Mouse (Mus musculus) heart, embryonic 16.5 days (tissue): Measurements from ENCODE around the gene Dok7. TPM values are rescaled to one million over a fixed set of nuclear protein-coding genes. Genes with fewer than 3 reads are reported as not detected.

Experiments
- ATAC-seq: fragments of 200-750 bp; cut with Nextera tagmentation; replicated peaks from 2 replicates; pipeline ENCODE4 v1.8.0; 2017; ENCODE audit warnings: moderate number of reproducible peaks; ENCODE audit not compliant: insufficient read depth, low FRiP score; ENCODE audit errors: extremely low read depth
- H3K27ac ChIP-seq: fragments of 300-500 bp; sonication (generic); 2 replicates; pipeline ENCODE4 v1.5.1; 2014; ENCODE audit warnings: mild to moderate bottlenecking, low read length, control low read depth, moderate library complexity
- H3K27me3 ChIP-seq: fragments of 300-500 bp; sonication (generic); 2 replicates; pipeline ENCODE4 v1.6.1; 2014; ENCODE audit warnings: low read length, mixed read lengths; ENCODE audit not compliant: control insufficient read depth, insufficient read depth
- H3K36me3 ChIP-seq: fragments of 300-500 bp; sonication (generic); 2 replicates; pipeline ENCODE4 v1.6.1; 2014; ENCODE audit not compliant: control insufficient read depth, insufficient read depth
- H3K4me1 ChIP-seq: fragments of 300-500 bp; sonication (generic); 2 replicates; pipeline ENCODE4 v1.6.1; 2014; ENCODE audit warnings: low read length, mixed read lengths; ENCODE audit not compliant: control insufficient read depth, insufficient read depth
- H3K4me2 ChIP-seq: fragments of 300-500 bp; sonication (generic); 2 replicates; pipeline ENCODE4 v1.6.1; 2014; ENCODE audit warnings: low read depth, mild to moderate bottlenecking, control low read depth, low read length
- H3K4me3 ChIP-seq: fragments of 300-500 bp; sonication (generic); 2 replicates; pipeline ENCODE4 v1.5.1; 2014; ENCODE audit warnings: mild to moderate bottlenecking, control low read depth, low read length
- H3K9ac ChIP-seq: fragments of 300-500 bp; sonication (generic); 2 replicates; pipeline ENCODE4 v1.6.1; 2014; ENCODE audit warnings: low read length, control low read depth
- H3K9me3 ChIP-seq: fragments of 300-500 bp; sonication (generic); replicated peaks from 2 replicates; pipeline ENCODE4 v1.6.1; 2016; ENCODE audit warnings: low read length; ENCODE audit not compliant: control insufficient read depth
- WGBS: fragments of 180-500 bp; shearing (Covaris S2); extraction: QIAGEN DNeasy Blood & Tissue Kit; methylation state at CpG from one replicate; pipeline ENCODE4 v1.1.7; 2014; 5-methylcytosine and 5-hydroxymethylcytosine counted together
- polyA plus RNA-seq: library from polyadenylated mRNA; unstranded; fragments of >200 nt; fragmentation: Nextera tagmentation; extraction: Ambion mirVana; gene quantifications from 2 replicates; pipeline ENCODE4 v1.2.1, GENCODE M21; 2015

Gene Dok7
- 14.9 and 17.3 TPM in 2 replicates for polyA plus RNA-seq

DNA sequence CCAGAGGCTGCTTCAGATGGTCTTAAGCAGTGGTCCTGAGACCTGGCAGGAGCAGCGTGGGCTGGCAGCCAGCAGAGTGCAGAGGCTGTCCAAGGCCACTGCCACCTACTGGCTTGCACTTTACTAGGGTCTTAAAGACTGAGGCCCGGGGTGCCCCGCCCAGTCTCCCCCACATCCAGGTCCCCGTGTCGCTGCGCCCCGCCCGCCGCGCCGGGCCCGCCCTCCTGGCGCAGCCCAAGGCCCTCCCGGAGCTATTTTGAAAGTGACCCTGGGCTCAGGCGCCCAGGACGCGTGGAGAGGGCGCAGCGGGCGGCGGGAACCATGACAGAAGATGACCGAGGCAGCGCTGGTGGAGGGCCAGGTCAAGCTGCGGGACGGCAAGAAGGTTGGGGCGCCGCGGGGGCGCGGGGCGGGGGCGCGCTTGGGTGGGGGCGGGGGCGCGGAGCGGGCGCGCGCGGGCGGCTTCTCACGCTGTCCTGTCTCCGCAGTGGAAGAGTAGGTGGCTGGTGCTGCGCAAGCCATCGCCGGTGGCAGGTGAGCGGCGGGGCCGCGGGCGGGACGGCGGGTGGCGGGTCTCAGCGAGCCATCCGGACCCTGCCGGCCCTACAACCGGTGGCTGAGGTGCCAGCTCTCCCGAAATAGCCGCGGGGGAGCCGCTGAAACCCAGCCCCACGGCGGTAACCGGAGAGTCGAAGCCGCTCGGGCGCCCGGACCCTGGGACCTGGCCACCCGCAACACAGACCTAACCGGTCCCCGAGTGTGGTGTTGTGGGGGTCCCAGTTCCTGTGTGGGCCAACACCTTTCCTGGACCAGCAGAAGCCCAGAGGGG, at the start of gene Dok7:
Gene Dok7, plus strand, starts transcription at position 163 of the 829 bp plus-strand sequence.
- peak; percentile 73 for ATAC-seq
- Histone ChIP-seq H3K36me3 (no peaks in the 10 kb centered on the region), H3K27me3 (peaks cover 3% of the 10 kb centered on the region; the same call in 1 of the 2 replicates), H3K9ac (peak within 1 kb of the TSS; percentile 82), H3K4me2 (peak within 1 kb of the TSS; percentile 70), H3K27ac (peak within 1 kb of the TSS; percentile 83), H3K4me1 (peaks cover 28% of the 10 kb centered on the region), H3K4me3 (peak within 1 kb of the TSS; percentile 61), H3K9me3 (no peaks in the 10 kb centered on the region)
- WGBS, result under 1% methylated on average over 61 of the region's 74 CpGs

DNA sequence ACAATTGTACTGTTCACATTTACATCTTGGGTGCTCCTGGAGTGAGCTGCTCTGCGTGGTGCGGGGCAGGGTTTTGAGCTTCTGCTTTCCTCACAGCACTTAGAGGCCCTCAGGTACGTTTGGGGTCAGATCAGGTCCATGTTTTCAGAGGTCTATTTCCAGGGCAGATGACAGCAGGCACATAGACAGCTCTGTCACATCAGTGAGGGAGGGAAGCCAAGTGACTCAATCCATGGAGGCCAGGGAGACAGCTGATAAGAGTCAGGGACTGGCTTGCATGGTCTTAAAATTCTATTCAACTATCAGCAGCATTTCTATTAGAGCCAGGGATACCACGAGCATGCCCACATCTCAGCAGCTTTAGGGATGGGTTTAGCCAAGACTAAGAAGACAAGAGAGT, 47.4 kb upstream of the Dok7 start:
- no peaks in the 10 kb centered on the region for H3K27me3 ChIP-seq
- H3K27ac ChIP-seq, result peak overlapping the region; percentile 27; the same call in 1 of the 2 replicates
- H3K36me3 ChIP-seq, result no peaks in the 10 kb centered on the region; the same call in 1 of the 2 replicates
- H3K9me3 ChIP-seq, result no peaks in the 10 kb centered on the region
- 0 out of 2 replicates have a peak, but pooled peaks have one; percentile 39 for ATAC-seq
- no peak overlapping the region for H3K9ac ChIP-seq
- 55% methylated on average over 4 of the region's 4 CpGs for WGBS
- peaks cover 10% of the 10 kb centered on the region; the same call in 1 of the 2 replicates for H3K4me1 ChIP-seq
- no peak overlapping the region for H3K4me2 ChIP-seq
- H3K4me3 ChIP-seq, result no peak overlapping the region

DNA sequence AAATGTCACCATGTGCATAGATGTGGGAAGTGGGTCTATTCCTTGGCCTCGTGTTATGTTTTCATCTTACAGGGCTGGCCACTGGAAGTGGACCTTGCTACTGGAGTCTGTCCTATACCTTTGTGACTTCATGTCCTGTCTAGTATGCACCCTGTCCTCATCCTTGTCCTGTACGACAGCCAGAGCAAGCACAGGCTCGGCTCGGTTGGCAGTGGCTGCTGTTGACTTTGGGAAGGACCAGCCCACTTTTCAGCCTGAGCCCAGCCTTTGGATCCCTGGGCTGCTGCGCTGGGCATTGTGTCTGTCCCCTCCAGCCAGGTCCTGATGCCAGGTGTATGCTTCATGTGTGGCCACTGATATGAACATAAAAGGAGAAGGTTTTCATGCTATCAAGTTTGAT, 45.9 kb upstream of the Dok7 start:
- Histone ChIP-seq H3K27me3 (no peaks in the 10 kb centered on the region), H3K27ac (no peak overlapping the region), H3K9me3 (no peaks in the 10 kb centered on the region), H3K9ac (no peak overlapping the region), H3K36me3 (no peaks in the 10 kb centered on the region; the same call in 1 of the 2 replicates), H3K4me2 (no peak overlapping the region), H3K4me1 (peaks cover 10% of the 10 kb centered on the region; the same call in 1 of the 2 replicates), H3K4me3 (no peak overlapping the region)
- no peak for ATAC-seq
- 67% methylated on average over 5 of the region's 5 CpGs for WGBS

DNA sequence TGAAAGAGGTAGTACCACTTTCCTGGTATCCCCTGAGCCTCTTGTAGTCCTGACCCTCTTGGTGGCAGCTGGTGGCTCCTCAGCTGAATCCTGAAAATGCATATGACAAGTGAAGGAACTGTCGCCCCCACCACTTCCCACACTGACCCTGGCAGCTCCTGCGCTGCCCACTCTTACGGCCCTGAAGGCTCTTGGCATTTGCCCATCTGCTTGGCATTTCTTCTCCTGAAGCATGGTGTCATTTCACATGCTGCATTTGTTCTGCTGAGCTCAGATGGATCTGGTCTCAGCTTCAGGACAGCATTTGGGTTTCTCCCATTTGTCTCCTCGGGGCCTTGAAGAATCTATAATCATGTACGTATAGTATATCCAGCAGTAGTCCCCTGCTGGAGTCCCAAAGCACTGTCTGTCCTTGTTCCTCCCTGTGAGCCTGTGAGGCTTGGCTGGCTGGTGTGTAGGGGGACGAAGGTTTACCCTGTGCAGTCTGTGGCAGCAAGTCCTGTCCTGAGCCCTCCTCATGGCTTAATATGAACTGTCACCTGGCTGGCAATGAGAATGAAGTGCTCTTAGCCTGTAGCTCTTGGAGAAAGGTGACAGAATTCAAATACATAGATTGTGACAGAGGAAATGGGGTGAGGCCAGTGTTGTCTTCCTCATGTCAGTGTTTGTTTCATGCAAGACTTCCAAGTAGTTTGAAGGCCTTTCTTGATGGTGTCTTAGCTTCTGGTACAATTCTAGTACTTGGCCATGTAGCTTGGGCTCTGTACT, 45.2 kb upstream of the Dok7 start:
- Histone ChIP-seq H3K4me3 (no peak overlapping the region), H3K27me3 (no peaks in the 10 kb centered on the region), H3K27ac (no peak overlapping the region), H3K9ac (no peak overlapping the region), H3K4me1 (peaks cover 10% of the 10 kb centered on the region; the same call in 1 of the 2 replicates), H3K36me3 (no peaks in the 10 kb centered on the region; the same call in 1 of the 2 replicates), H3K9me3 (no peaks in the 10 kb centered on the region), H3K4me2 (no peak overlapping the region)
- WGBS, result 89% methylated on average over 6 of the region's 6 CpGs
- no peak for ATAC-seq

DNA sequence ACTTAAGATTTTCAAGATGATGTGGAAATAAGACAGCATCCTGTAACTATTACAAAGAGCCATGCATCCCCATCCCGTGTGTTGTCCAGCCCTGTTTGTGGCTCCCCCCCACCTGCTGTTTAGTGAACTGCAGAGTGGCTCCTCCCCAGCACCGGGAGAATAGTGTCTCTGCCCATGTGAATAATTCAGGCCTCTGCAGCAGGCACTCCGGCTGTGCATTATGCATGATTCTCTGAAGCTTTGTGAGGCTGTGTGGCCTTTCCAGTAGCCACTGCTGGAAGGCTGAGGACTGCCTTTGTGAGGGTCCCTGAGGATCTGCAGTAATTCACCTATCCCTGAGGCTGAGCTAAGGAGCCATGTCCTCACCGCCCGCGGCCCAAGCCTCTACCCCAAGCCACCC, 42.5 kb upstream of the Dok7 start:
- 79% methylated on average over 6 of the region's 6 CpGs for WGBS
- Histone ChIP-seq H3K36me3 (no peaks in the 10 kb centered on the region), H3K4me2 (no peak overlapping the region), H3K4me1 (peaks cover 6% of the 10 kb centered on the region), H3K4me3 (no peak overlapping the region), H3K27me3 (no peaks in the 10 kb centered on the region), H3K9ac (no peak overlapping the region), H3K9me3 (no peaks in the 10 kb centered on the region), H3K27ac (no peak overlapping the region)
- no peak for ATAC-seq

DNA sequence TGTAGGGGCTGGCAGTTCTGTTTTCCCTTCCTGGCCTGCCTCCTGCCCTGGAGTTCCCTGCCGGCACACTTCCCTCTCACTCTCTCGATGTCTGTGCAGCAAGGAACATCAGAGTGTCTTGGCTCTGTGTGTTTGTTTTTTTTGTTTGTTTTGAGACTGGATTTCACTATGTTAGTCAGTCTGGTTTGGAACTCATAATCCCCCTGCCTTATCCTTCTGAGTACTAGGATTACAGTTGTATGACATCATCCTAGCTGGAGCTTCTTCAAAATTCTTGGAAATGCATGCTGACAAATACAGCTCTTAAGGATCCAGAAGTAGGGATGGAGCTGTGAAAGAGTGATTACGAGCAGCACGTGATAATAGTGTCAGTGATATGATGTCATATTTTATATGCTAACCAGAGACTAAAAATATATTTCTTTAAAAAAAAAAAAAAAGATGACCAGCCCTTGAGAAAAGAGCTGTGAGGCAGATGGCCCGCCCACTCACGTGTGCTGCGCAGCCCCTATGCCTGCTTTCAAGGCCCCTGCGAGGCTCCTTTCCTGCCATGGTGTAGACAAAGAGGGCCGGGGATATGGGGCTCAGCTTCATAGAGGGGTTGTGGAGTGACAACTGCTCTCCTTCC, 36.8 kb upstream of the Dok7 start:
- peak overlapping the region; percentile 30; the same call in 1 of the 2 replicates for H3K9ac ChIP-seq
- H3K36me3 ChIP-seq, result peaks cover 6% of the 10 kb centered on the region
- no peaks in the 10 kb centered on the region for H3K27me3 ChIP-seq
- peak; percentile 47; the same call in 1 of the 2 replicates for ATAC-seq
- peak overlapping the region; percentile 58 for H3K27ac ChIP-seq
- H3K9me3 ChIP-seq, result no peaks in the 10 kb centered on the region
- WGBS, result 61% methylated on average over 9 of the region's 9 CpGs
- no peak overlapping the region for H3K4me2 ChIP-seq
- H3K4me1 ChIP-seq, result peaks cover 29% of the 10 kb centered on the region
- no peak overlapping the region for H3K4me3 ChIP-seq

DNA sequence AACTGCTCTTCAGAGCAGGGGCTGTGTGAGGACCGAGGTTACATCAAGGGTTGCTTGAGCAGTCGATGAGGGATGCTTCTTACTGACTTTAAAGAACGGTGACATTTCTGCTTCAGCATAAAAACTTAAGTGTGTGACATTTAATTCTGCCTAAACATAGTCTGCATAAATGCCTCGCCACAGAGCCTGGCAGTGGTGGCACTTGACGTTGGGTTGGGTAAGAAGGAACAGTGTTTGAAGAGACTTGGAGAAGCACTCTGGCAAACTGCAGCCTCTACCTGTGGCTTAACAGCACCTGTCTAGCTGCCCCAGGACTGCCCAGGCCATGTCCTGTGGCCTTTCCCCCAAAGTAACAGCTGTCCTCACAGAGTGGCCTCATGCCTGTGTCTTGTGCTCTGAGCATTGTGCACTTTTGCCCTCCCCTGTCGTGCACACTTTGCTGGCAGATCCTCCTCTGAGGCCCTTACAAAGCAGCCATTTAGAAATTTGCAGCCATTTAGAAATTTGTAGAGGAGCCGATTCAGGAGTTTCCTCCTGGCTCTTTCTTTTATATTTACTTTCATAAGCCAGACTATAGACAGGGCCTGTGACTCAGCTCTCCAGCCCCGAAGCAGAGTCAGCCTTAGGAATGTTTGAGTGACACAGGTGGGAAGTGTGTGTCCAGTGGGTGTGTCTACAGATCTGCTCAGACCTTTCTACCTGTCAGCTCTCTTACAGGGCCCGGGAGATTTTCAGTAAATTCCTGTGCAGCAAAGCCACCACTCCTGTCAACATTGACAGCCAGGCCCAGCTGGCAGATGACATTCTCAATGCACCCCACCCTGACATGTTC, 35.9 kb upstream of the Dok7 start:
- no peak overlapping the region for H3K4me2 ChIP-seq
- no peaks in the 10 kb centered on the region for H3K9me3 ChIP-seq
- peak overlapping the region; percentile 39; the same call in 1 of the 2 replicates for H3K27ac ChIP-seq
- no peak for ATAC-seq
- WGBS, result 65% methylated on average over 9 of the region's 9 CpGs
- H3K4me3 ChIP-seq, result no peak overlapping the region
- peaks cover 7% of the 10 kb centered on the region for H3K36me3 ChIP-seq
- H3K27me3 ChIP-seq, result no peaks in the 10 kb centered on the region
- H3K9ac ChIP-seq, result 0 out of 2 replicates have a peak overlapping the region, but pooled peaks have one; percentile 5
- peaks cover 29% of the 10 kb centered on the region for H3K4me1 ChIP-seq

DNA sequence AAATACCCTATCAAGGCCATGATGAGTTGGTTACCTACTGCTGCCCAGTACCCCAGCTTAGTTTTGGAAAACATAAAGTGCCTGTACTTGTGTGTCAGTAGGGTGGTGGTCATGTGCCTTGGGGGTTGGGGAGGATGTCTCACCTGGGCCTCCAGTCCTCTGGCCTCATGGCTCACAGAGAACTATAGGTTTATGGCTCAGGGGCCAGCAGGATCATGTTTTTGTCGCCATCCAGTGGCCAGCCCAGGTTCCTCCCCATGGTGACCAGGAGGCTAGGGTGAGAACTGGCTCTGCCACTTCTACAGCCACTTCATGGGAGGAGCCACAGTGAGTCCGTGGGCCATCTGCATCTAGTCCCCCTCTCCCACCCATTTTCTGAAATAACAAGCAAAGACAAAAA, 31.6 kb upstream of the Dok7 start:
- 19% methylated on average over 2 of the region's 2 CpGs for WGBS
- Histone ChIP-seq H3K4me1 (peaks cover 21% of the 10 kb centered on the region), H3K4me3 (no peak overlapping the region), H3K27me3 (no peaks in the 10 kb centered on the region), H3K36me3 (peaks cover 35% of the 10 kb centered on the region), H3K9ac (no peak overlapping the region), H3K9me3 (no peaks in the 10 kb centered on the region), H3K4me2 (no peak overlapping the region), H3K27ac (no peak overlapping the region)
- 0 out of 2 replicates have a peak, but pooled peaks have one; percentile 57 for ATAC-seq
